Mouse (Mus musculus) testis, adult 2 months (tissue): Measurements from ENCODE around the gene Slc1a2.

Experiments
- CTCF ChIP-seq: fragments of 200-500 bp; IDR thresholded peaks from 2 replicates; pipeline ENCODE4 v1.5.1; 2012; ENCODE audit warnings: low read depth, mild to moderate bottlenecking, inconsistent platforms, low read length, moderate library complexity; ENCODE audit not compliant: control insufficient read depth, insufficient read depth, insufficient replicate concordance
- POLR2A ChIP-seq: fragments of 200-500 bp; IDR thresholded peaks from 2 replicates; pipeline ENCODE4 v1.6.1; 2012; ENCODE audit warnings: low read depth, mild to moderate bottlenecking, inconsistent platforms, low read length, moderate library complexity; ENCODE audit not compliant: control insufficient read depth

DNA sequence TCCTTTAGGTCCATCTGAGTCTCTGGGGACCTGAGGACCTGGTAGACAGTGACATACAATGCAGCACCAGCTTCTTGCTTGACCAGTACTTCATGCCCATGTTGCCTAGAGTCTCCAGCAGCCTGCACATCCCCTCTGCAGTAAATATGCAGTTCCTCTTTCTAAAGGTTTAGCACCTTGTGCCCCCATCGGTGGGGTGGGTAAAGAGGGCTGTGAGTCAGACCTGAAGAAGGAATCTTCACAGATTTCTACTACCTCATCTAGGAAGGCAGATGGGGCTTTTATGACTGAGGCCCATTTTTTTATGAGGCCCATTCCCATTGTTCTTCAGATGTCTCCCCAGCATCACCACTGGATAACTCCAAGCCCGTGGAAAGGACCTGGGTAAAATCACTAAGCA lies 91.5 kb downstream of the Slc1a2 start:
- TF ChIP-seq CTCF (no peak), POLR2A (no peak)
